Mouse (Mus musculus) thymus, postnatal 25 days (tissue): Measurements from ENCODE around the gene Nectin3.
"Not testable (repeated sequence)": the region's sequence is repeated elsewhere in the genome, so short reads cannot be mapped to it uniquely, and the experiment has no call there.

Experiments used
- DNase-seq: peaks from one replicate; pipeline ENCODE4 v3.0.0; 2022

The Nectin3 gene

GRCm38 (mm10) chr16:46410739-46411057 lies 87.6 kb downstream of the Nectin3 start:
- DNase-seq = no peak

- no peak for DNase-seq
These were observed 88.1 kb downstream of the Nectin3 start for GRCm38 (mm10) chr16:46410053-46410738.

GRCm38 (mm10) chr16:46407997-46408396 lies 90.3 kb downstream of the Nectin3 start:
- no peak for DNase-seq

GRCm38 (mm10) chr16:46406844-46407639 lies 91.3 kb downstream of the Nectin3 start:
- no peak for DNase-seq

- DNase-seq = no peak
These were observed 100.4 kb downstream of the Nectin3 start for GRCm38 (mm10) chr16:46397945-46398344.

- no peak for DNase-seq
These were observed 108.8 kb downstream of the Nectin3 start for GRCm38 (mm10) chr16:46389415-46390033.

- no peak for DNase-seq
These were observed 109.6 kb downstream of the Nectin3 start for GRCm38 (mm10) chr16:46388527-46389414.

GRCm38 (mm10) chr16:46384279-46384678 lies 114.0 kb downstream of the Nectin3 start:
- no peak for DNase-seq

GRCm38 (mm10) chr16:46383344-46383743 lies 115.0 kb downstream of the Nectin3 start:
- no peak for DNase-seq

GRCm38 (mm10) chr16:46376575-46376974 lies 121.8 kb downstream of the Nectin3 start:
- DNase-seq = no peak

- no peak for DNase-seq
These were observed 136.3 kb downstream of the Nectin3 start for GRCm38 (mm10) chr16:46362022-46362421.

GRCm38 (mm10) chr16:46357658-46358057 lies 140.7 kb downstream of the Nectin3 start:
- DNase-seq = not testable (repeated sequence)

GRCm38 (mm10) chr16:46356663-46357062 lies 141.7 kb downstream of the Nectin3 start:
- no peak for DNase-seq
